Mouse (Mus musculus): ENCODE data around the gene Rpl36. TPM values are rescaled to one million over a fixed set of nuclear protein-coding genes. Genes with fewer than 3 reads are reported as not detected.
"Not testable (repeated sequence)": the region's sequence is repeated elsewhere in the genome, so short reads cannot be mapped to it uniquely, and the experiment has no call there.

Gene Rpl36
- total RNA-seq, 4 experiments from 2014 or later, result 674 to 792 (median 703) TPM

GRCm38 (mm10) chr17:56609452-56610171 lies 3.6 kb upstream of the Rpl36 start, which contains the start of gene 2410015M20Rik:
Gene 2410015M20Rik (minus strand): TSS chr17:56609771.
- DNase-seq, result peak; percentile 97

GRCm38 (mm10) chr17:56611323-56611722 lies 1.9 kb upstream of the Rpl36 start:
- no peak for DNase-seq

- no peak for DNase-seq
Measured at GRCm38 (mm10) chr17:56611861-56612564, 1.2 kb upstream of the Rpl36 start.

GRCm38 (mm10) chr17:56612565-56612939 lies 664 bp upstream of the Rpl36 start:
- not testable (repeated sequence) for DNase-seq

GRCm38 (mm10) chr17:56613893-56614292 lies 677 bp downstream of the Rpl36 start:
- not testable (repeated sequence) for DNase-seq

- no peak for DNase-seq
Measured at GRCm38 (mm10) chr17:56614391-56615135, 1.3 kb downstream of the Rpl36 start.

- no peak for DNase-seq
Measured at GRCm38 (mm10) chr17:56615136-56615784, 2.0 kb downstream of the Rpl36 start.

GRCm38 (mm10) chr17:56615792-56616191 lies 2.6 kb downstream of the Rpl36 start:
- no peak for DNase-seq

GRCm38 (mm10) chr17:56616725-56617124 lies 3.5 kb downstream of the Rpl36 start:
- DNase-seq, result no peak

- no peak for DNase-seq
Measured at GRCm38 (mm10) chr17:56617628-56618027, 4.4 kb downstream of the Rpl36 start.

GRCm38 (mm10) chr17:56625495-56625894 lies 12.3 kb downstream of the Rpl36 start:
- DNase-seq, result peak; percentile 85

GRCm38 (mm10) chr17:56626260-56626659 lies 13.0 kb downstream of the Rpl36 start:
- DNase-seq, result no peak

- DNase-seq, result peak; percentile 98
Measured at GRCm38 (mm10) chr17:56626754-56627470, 13.7 kb downstream of the Rpl36 start, which contains the start of gene Lonp1. Gene Lonp1 (minus strand): TSS chr17:56626887.

- no peak for DNase-seq
Measured at GRCm38 (mm10) chr17:56627530-56628277, 14.5 kb downstream of the Rpl36 start, which contains the start of gene Catsperd. Gene Catsperd (plus strand): TSS chr17:56628143.

GRCm38 (mm10) chr17:56629800-56630781 lies 16.9 kb downstream of the Rpl36 start:
- not testable (repeated sequence) for DNase-seq

- DNase-seq, result no peak
Measured at GRCm38 (mm10) chr17:56631807-56632206, 18.6 kb downstream of the Rpl36 start.

- DNase-seq, result no peak
Measured at GRCm38 (mm10) chr17:56634023-56634422, 20.8 kb downstream of the Rpl36 start.

- DNase-seq, result no peak
Measured at GRCm38 (mm10) chr17:56643237-56643636, 30.0 kb downstream of the Rpl36 start.

GRCm38 (mm10) chr17:56647546-56647945 lies 34.3 kb downstream of the Rpl36 start:
- DNase-seq, result no peak

GRCm38 (mm10) chr17:56651801-56652200 lies 38.6 kb downstream of the Rpl36 start:
- DNase-seq, result no peak
